Mouse (Mus musculus): ENCODE measurements around the gene Pot1b. TPM values are rescaled to one million over a fixed set of nuclear protein-coding genes. Genes with fewer than 3 reads are reported as not detected.

The Pot1b gene
- 10.3 and 11.3 TPM in 2 replicates for polyA plus RNA-seq (2016; fragmentation: Nextera tagmentation; extraction: Ambion mirVana)

DNA sequence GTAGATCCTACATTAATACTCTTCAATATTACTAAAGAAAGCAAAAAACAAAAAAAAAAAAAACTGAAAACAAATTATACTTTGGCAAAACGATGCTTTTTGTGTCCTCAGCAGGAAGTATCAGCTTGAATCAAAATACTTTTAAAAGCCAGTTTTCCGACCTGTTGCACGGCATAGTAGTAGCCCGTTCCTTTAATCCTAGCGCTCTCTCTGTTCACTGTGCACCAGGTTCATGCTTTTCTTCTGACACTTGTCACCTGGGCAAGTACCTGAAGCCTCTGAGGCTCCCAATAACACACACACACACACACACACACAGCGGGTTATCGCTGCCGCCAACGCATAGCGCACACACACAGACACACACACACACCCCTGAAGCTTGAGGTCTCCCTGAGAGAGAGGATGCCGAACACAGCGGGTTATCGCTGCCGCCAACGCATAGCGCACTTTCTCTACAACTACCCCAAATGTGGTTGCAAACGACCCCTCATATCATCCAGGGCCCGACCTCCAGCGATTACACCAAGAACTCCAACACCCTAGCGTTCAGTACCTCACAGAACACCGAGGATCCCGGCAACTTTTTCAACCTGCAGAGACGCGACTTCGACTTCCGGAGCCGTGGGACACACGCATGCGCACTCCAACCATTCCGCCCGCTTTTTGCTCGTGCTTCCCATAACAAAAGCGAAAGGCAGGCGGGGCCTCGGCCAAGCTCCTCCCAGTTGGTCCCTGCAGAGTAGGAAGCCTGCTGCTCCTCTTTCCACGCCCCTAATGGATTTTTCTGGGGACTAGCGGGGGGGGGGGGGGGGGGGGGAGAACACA, at the start of gene Pot1b:
Pot1b (minus strand) TSS at position 645 of the 828 bp plus-strand sequence.
- peak within 1 kb of the TSS; percentile 84 for H3K4me3 ChIP-seq
- WGBS = 0% methylated on average over 37 of the region's 37 CpGs

DNA sequence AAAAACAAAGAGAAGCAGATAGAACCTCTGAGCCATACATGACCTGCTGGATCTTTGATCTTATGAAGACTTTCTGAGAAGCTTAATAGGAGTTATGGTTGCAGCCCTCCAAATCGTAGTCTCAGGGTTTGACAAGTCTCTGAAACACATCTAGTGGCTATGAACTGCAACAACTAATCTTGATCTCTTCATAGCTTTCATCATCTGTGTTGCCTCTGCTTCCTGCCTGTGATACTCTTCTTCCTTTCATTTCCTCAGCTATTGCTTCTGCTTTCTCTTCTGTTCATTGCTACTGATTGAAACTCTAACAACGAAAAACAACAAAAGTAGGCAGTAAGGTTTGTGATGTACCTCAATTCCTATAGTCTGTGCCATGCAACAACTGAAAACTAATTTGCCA, 38.7 kb upstream of the Pot1b start:
- H3K36me3 ChIP-seq = no peaks in the 10 kb centered on the region
- H3K27me3 ChIP-seq (ENCODE audit: low read depth, poor library complexity, severe bottlenecking) = no peaks in the 10 kb centered on the region
- 82% methylated on average over 2 of the region's 2 CpGs for WGBS
- H3K9me3 ChIP-seq (replicated peaks) = no peaks in the 10 kb centered on the region
- H3K4me3 ChIP-seq = no peak overlapping the region
- DNase-seq (ENCODE audit: low spot score) = no peak
- H3K4me1 ChIP-seq = no peaks in the 10 kb centered on the region
- H3K27ac ChIP-seq (replicated peaks) = no peak overlapping the region

More for the DNA sequence above, at the start of gene Pot1b:
- no peaks in the 10 kb centered on the region for H3K9me3 ChIP-seq (replicated peaks)
- peak; percentile 98 for DNase-seq (ENCODE audit: low spot score)
- peaks cover 19% of the 10 kb centered on the region for H3K36me3 ChIP-seq
- H3K27ac ChIP-seq (replicated peaks) = peak within 1 kb of the TSS; percentile 86
- H3K27me3 ChIP-seq (ENCODE audit: low read depth, poor library complexity, severe bottlenecking) = no peaks in the 10 kb centered on the region
- H3K4me1 ChIP-seq = peaks cover 10% of the 10 kb centered on the region; the same call in 1 of the 2 replicates

DNA sequence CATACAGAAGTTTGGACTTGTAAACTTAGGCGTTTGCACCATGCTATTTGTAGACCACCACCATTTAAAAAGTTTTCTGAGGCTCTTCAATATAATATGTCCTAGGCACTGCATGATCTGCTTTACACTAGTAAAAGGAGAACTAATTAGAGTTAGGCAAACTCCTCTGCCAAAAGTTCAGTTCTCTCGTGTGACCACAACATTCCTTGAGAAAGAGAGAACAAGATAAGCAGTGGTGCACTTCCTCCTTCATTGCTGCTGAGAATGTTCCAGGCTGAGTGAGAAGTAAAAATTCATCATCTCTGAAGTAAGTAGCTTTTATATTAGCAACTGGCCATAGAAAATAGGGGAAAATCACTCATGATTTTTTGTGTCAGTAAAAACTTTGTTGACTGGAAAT, 37.4 kb upstream of the Pot1b start, which contains the start of gene Adgre4:
Adgre4 (plus strand) TSS at position 199 of the 400 bp plus-strand sequence.
- Histone ChIP-seq H3K4me1 (no peaks in the 10 kb centered on the region), H3K27me3 (ENCODE audit: low read depth, poor library complexity, severe bottlenecking) (no peaks in the 10 kb centered on the region), H3K4me3 (no peak within 1 kb of the TSS), H3K9me3 (replicated peaks) (no peaks in the 10 kb centered on the region), H3K27ac (replicated peaks) (no peak within 1 kb of the TSS), H3K36me3 (no peaks in the 10 kb centered on the region)
- DNase-seq (ENCODE audit: low spot score) = no peak
- WGBS = 77% methylated on average over 2 of the region's 2 CpGs

GRCm38 (mm10) chr17:55736675-55737074, 24.2 kb upstream of the Pot1b start:
- 81% methylated on average over 1 of the region's 1 CpGs for WGBS
- Histone ChIP-seq H3K9me3 (replicated peaks) (no peaks in the 10 kb centered on the region), H3K4me3 (no peak overlapping the region), H3K36me3 (no peaks in the 10 kb centered on the region), H3K27ac (replicated peaks) (no peak overlapping the region), H3K4me1 (no peaks in the 10 kb centered on the region), H3K27me3 (ENCODE audit: low read depth, poor library complexity, severe bottlenecking) (no peaks in the 10 kb centered on the region)
- no peak for DNase-seq (ENCODE audit: low spot score)

DNA sequence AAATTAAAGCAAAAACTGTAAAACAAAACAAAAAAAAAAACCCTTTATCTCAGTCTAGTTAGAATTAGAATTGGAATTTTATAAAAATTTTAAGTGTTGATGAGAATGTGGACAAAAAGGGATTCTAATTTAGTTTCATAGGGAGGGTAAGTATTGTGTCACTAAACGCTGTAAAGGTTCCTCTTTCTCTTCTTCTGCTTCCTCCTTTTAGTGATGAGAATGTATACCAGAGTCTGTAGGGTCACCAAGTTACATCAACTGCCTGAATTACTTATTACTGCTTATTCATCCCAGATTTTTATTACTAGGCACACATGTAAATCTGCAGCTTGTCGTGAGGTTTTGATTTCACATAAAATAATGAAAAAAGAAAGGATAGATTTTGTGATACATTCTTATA, 13.8 kb upstream of the Pot1b start:
- DNase-seq (ENCODE audit: low spot score) = no peak
- Histone ChIP-seq H3K9me3 (replicated peaks) (no peaks in the 10 kb centered on the region), H3K36me3 (no peaks in the 10 kb centered on the region), H3K27me3 (ENCODE audit: low read depth, poor library complexity, severe bottlenecking) (no peaks in the 10 kb centered on the region), H3K4me1 (no peaks in the 10 kb centered on the region), H3K27ac (replicated peaks) (no peak overlapping the region), H3K4me3 (no peak overlapping the region)
- WGBS = 85% methylated on average over 2 of the region's 2 CpGs

DNA sequence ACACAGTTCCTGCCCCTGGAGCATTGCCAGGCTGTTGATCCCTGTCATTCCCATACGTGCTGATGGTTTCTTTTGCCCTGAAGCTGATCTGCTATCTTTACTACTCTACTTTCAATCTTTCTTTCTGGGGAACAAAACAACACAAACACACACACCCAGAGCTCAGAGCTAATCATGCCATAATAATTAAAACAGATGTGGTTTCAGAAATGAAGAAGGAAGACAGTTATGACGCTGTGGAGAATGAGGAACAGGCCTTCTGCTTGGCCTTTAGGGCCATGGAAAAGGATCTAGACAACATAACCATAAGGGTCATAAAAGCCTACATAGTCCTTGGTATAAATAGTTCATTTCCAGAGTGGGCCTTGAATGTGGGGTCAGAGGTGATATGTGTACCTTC, 9.8 kb upstream of the Pot1b start:
- H3K4me1 ChIP-seq = no peaks in the 10 kb centered on the region
- WGBS = 83% methylated on average over 2 of the region's 2 CpGs

GRCm38 (mm10) chr17:55721270-55721669, 8.8 kb upstream of the Pot1b start:
- H3K27ac ChIP-seq (replicated peaks) = no peak overlapping the region
- H3K36me3 ChIP-seq = no peaks in the 10 kb centered on the region
- H3K4me1 ChIP-seq = no peaks in the 10 kb centered on the region
- H3K9me3 ChIP-seq (replicated peaks) = no peaks in the 10 kb centered on the region
- no peaks in the 10 kb centered on the region for H3K27me3 ChIP-seq (ENCODE audit: low read depth, poor library complexity, severe bottlenecking)
- no peak overlapping the region for H3K4me3 ChIP-seq
- 89% methylated on average over 1 of the region's 1 CpGs for WGBS
- no peak for DNase-seq (ENCODE audit: low spot score)

More for the DNA sequence above, 9.8 kb upstream of the Pot1b start:
- Histone ChIP-seq H3K36me3 (no peaks in the 10 kb centered on the region), H3K27ac (replicated peaks) (no peak overlapping the region), H3K27me3 (ENCODE audit: low read depth, poor library complexity, severe bottlenecking) (no peaks in the 10 kb centered on the region), H3K4me3 (no peak overlapping the region), H3K9me3 (replicated peaks) (no peaks in the 10 kb centered on the region)
- DNase-seq (ENCODE audit: low spot score) = no peak

- Histone ChIP-seq H3K36me3 (peaks cover 35% of the 10 kb centered on the region), H3K27ac (replicated peaks) (no peak overlapping the region), H3K4me1 (no peaks in the 10 kb centered on the region), H3K9me3 (replicated peaks) (no peaks in the 10 kb centered on the region), H3K27me3 (ENCODE audit: low read depth, poor library complexity, severe bottlenecking) (no peaks in the 10 kb centered on the region), H3K4me3 (no peak overlapping the region)
- DNase-seq (ENCODE audit: low spot score) = no peak
- WGBS = 82% methylated on average over 5 of the region's 5 CpGs
Measured at GRCm38 (mm10) chr17:55702865-55703264, 9.6 kb downstream of the Pot1b start.

GRCm38 (mm10) chr17:55702161-55702820, 10.1 kb downstream of the Pot1b start:
- no peaks in the 10 kb centered on the region for H3K9me3 ChIP-seq (replicated peaks)
- 67% methylated on average over 3 of the region's 3 CpGs for WGBS
- H3K27ac ChIP-seq (replicated peaks) = no peak overlapping the region
- no peak overlapping the region for H3K4me3 ChIP-seq
- no peaks in the 10 kb centered on the region for H3K4me1 ChIP-seq
- H3K36me3 ChIP-seq = peaks cover 41% of the 10 kb centered on the region
- H3K27me3 ChIP-seq (ENCODE audit: low read depth, poor library complexity, severe bottlenecking) = no peaks in the 10 kb centered on the region
- peak; percentile 69 for DNase-seq (ENCODE audit: low spot score)

- Histone ChIP-seq H3K36me3 (peaks cover 57% of the 10 kb centered on the region), H3K9me3 (replicated peaks) (no peaks in the 10 kb centered on the region), H3K27me3 (ENCODE audit: low read depth, poor library complexity, severe bottlenecking) (no peaks in the 10 kb centered on the region), H3K4me1 (no peaks in the 10 kb centered on the region), H3K27ac (replicated peaks) (no peak overlapping the region), H3K4me3 (no peak overlapping the region)
- 89% methylated on average over 2 of the region's 2 CpGs for WGBS
- no peak for DNase-seq (ENCODE audit: low spot score)
Measured at GRCm38 (mm10) chr17:55699388-55699787, 13.0 kb downstream of the Pot1b start.

GRCm38 (mm10) chr17:55661099-55661498, 51.3 kb downstream of the Pot1b start:
- H3K9me3 ChIP-seq (replicated peaks) = no peaks in the 10 kb centered on the region
- 92% methylated on average over 2 of the region's 2 CpGs for WGBS
- H3K27me3 ChIP-seq (ENCODE audit: low read depth, poor library complexity, severe bottlenecking) = no peaks in the 10 kb centered on the region
- H3K4me3 ChIP-seq = no peak overlapping the region
- no peak overlapping the region for H3K27ac ChIP-seq (replicated peaks)
- no peak for DNase-seq (ENCODE audit: low spot score)
- H3K36me3 ChIP-seq = peaks cover 61% of the 10 kb centered on the region
- H3K4me1 ChIP-seq = no peaks in the 10 kb centered on the region

DNA sequence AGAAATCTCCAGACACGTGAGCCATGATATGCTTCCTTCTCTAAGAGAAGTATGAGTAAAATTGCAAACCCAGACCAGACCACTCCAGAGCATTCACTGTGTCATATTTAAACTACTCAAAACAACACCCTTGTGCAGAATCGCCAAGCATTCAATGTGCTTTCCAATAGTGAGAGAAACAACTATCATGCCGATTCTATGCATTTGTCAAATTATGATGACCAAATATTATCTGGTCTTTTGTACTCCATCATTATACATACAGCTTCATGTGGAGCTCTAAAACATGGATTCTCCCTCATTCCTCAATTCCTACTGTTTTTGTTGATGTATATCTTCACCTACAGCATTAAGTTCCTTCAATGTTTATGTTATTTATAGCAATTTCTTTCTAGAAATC, 87.3 kb downstream of the Pot1b start, which contains the start of gene Vmn2r118:
Vmn2r118 (minus strand) TSS at position 101 of the 400 bp plus-strand sequence.
- H3K4me1 ChIP-seq = no peaks in the 10 kb centered on the region
- 82% methylated on average over 3 of the region's 3 CpGs for WGBS
- no peak within 1 kb of the TSS for H3K27ac ChIP-seq (replicated peaks)
- no peaks in the 10 kb centered on the region for H3K9me3 ChIP-seq (replicated peaks)
- no peaks in the 10 kb centered on the region for H3K36me3 ChIP-seq
- no peak within 1 kb of the TSS for H3K4me3 ChIP-seq
- H3K27me3 ChIP-seq (ENCODE audit: low read depth, poor library complexity, severe bottlenecking) = no peaks in the 10 kb centered on the region
- no peak for DNase-seq (ENCODE audit: low spot score)

All from midbrain, embryonic 10.5 days (tissue).